Mouse (Mus musculus): ENCODE measurements around the gene Bbs7. TPM values are rescaled to one million over a fixed set of nuclear protein-coding genes. Genes with fewer than 3 reads are reported as not detected.
A peak's percentile ranks its signal among the peaks of the same experiment; 100 is the strongest.
"Not testable (repeated sequence)": the region's sequence is repeated elsewhere in the genome, so short reads cannot be mapped to it uniquely, and the experiment has no call there.

Bbs7 gene
- polyA plus RNA-seq, 1 experiment: 0.18 TPM

DNA sequence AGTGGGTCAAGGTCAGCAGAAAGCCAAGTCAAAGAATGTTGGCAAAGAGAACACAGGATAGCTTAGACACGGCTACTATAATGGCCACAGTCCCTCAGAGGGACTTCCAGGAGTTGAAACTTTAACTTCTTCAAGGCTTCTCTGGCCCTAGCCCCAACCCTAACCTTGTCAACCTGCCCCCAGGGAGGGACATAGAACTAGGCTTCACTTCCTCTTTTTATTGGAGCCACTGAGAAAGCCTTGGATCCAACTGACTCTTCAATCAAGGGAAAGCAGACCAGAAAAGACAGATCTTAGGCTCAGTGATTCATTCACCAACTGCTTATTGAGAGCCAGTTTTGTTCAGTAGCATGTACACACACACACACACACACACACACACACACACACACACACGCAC lies 13.5 kb upstream of the Bbs7 start:
- TF ChIP-seq POLR2A (IDR thresholded peaks at IDR 0.05; ENCODE audit: low read depth, low read length) (no peak), CTCF (IDR thresholded peaks at IDR 0.05; ENCODE audit: extremely low read depth, insufficient read length, insufficient replicate concordance, low read depth, low read length) (no peak)
- H3K4me3 ChIP-seq (ENCODE audit: low read depth, low read length): no peak overlapping the region
- no peaks in the 10 kb centered on the region for H3K4me1 ChIP-seq (ENCODE audit: control insufficient read depth, insufficient read depth, insufficient read length, low read length)
- H3K27ac ChIP-seq (ENCODE audit: insufficient read depth, low read depth, low read length): no peak overlapping the region
- H3K27me3 ChIP-seq (ENCODE audit: control insufficient read depth, insufficient read depth, low read length): no peaks in the 10 kb centered on the region
- H3K36me3 ChIP-seq (ENCODE audit: control insufficient read depth, insufficient read depth, low read length): no peaks in the 10 kb centered on the region
- 74% methylated on average over 2 of the region's 2 CpGs for WGBS

DNA sequence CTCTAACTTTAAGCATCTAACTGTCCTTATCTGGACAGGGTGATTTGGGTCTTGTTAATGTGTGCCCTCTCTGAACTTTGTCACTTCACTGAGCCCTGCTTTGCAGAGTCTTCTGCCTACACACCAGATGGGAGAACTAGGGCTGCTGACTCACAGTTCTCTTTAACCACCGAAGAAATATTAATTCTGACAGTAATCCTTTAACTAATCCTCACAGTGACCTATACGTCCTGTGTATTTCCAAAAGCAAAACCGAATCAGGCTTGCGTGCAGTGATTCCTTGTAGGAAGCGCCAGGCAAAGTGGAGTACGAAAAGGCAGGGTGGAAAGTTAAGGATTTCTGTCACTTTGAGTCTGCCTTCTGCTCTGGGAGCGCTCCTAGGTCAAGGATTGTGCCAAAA lies 4.9 kb upstream of the Bbs7 start:
- 66% methylated on average over 7 of the region's 7 CpGs for WGBS
- no peak overlapping the region for H3K4me3 ChIP-seq (ENCODE audit: low read depth, low read length)
- TF ChIP-seq POLR2A (IDR thresholded peaks at IDR 0.05; ENCODE audit: low read depth, low read length): no peak
- TF ChIP-seq CTCF (IDR thresholded peaks at IDR 0.05; ENCODE audit: extremely low read depth, insufficient read length, insufficient replicate concordance, low read depth, low read length): no peak

DNA sequence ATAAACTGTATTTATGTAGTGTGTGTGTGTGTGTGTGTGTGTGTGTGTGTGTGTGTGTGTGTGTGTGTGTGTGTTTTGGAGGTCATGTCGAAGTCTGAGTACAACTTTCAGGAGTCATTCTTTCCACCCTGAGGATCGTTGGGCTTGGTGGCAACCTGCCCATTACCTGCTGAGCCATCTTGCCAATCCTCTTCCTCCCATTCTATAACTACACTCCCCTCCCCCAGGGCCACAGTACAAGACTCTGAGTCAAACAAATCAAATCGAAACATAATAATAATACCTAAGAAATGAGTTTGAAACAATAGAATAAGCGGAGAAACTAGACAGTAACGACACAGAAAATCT lies 605 bp upstream of the Bbs7 start:
- H3K4me3 ChIP-seq (ENCODE audit: low read depth, low read length): no peak overlapping the region
- no peak overlapping the region for H3K27ac ChIP-seq (ENCODE audit: insufficient read depth, low read depth, low read length)
- WGBS: 57% methylated on average over 5 of the region's 5 CpGs
- peaks cover 6% of the 10 kb centered on the region for H3K4me1 ChIP-seq (ENCODE audit: control insufficient read depth, insufficient read depth, insufficient read length, low read length)
- TF ChIP-seq CTCF (IDR thresholded peaks at IDR 0.05; ENCODE audit: extremely low read depth, insufficient read length, insufficient replicate concordance, low read depth, low read length) (no peak), POLR2A (IDR thresholded peaks at IDR 0.05; ENCODE audit: low read depth, low read length) (no peak)
- H3K27me3 ChIP-seq (ENCODE audit: control insufficient read depth, insufficient read depth, low read length): no peaks in the 10 kb centered on the region
- no peaks in the 10 kb centered on the region for H3K36me3 ChIP-seq (ENCODE audit: control insufficient read depth, insufficient read depth, low read length)

More for the DNA sequence above, 4.9 kb upstream of the Bbs7 start:
- Histone ChIP-seq H3K27ac (ENCODE audit: insufficient read depth, low read depth, low read length) (no peak overlapping the region), H3K27me3 (ENCODE audit: control insufficient read depth, insufficient read depth, low read length) (no peaks in the 10 kb centered on the region), H3K36me3 (ENCODE audit: control insufficient read depth, insufficient read depth, low read length) (no peaks in the 10 kb centered on the region), H3K4me1 (ENCODE audit: control insufficient read depth, insufficient read depth, insufficient read length, low read length) (peaks cover 4% of the 10 kb centered on the region; the same call in 1 of the 2 replicates)

DNA sequence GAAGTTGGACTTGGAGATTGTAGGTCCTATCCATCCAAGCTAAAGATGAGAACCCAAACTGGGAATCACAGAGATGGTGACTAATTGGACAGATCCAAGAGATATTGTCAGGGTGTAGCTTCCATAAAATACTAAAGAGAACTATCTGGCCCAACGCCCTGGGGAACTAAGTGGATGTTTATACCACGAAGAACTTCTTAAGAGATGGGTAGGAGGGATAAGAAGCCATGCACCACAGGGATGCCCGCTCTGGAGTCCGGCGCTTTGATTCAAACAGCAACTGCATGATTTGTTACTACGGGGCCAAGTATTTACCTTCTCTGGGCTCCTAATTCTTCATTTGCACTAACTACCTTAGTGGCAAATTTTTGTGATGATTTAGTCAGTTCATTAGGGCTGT lies 590 bp downstream of the Bbs7 start:
- Histone ChIP-seq H3K4me3 (ENCODE audit: low read depth, low read length) (peak overlapping the region; percentile 61), H3K4me1 (ENCODE audit: control insufficient read depth, insufficient read depth, insufficient read length, low read length) (peaks cover 6% of the 10 kb centered on the region), H3K36me3 (ENCODE audit: control insufficient read depth, insufficient read depth, low read length) (no peaks in the 10 kb centered on the region), H3K27ac (ENCODE audit: insufficient read depth, low read depth, low read length) (no peak overlapping the region), H3K27me3 (ENCODE audit: control insufficient read depth, insufficient read depth, low read length) (no peaks in the 10 kb centered on the region)
- no peak for TF ChIP-seq CTCF (IDR thresholded peaks at IDR 0.05; ENCODE audit: extremely low read depth, insufficient read length, insufficient replicate concordance, low read depth, low read length)
- no peak for TF ChIP-seq POLR2A (IDR thresholded peaks at IDR 0.05; ENCODE audit: low read depth, low read length)
- 10% methylated on average over 6 of the region's 6 CpGs for WGBS

DNA sequence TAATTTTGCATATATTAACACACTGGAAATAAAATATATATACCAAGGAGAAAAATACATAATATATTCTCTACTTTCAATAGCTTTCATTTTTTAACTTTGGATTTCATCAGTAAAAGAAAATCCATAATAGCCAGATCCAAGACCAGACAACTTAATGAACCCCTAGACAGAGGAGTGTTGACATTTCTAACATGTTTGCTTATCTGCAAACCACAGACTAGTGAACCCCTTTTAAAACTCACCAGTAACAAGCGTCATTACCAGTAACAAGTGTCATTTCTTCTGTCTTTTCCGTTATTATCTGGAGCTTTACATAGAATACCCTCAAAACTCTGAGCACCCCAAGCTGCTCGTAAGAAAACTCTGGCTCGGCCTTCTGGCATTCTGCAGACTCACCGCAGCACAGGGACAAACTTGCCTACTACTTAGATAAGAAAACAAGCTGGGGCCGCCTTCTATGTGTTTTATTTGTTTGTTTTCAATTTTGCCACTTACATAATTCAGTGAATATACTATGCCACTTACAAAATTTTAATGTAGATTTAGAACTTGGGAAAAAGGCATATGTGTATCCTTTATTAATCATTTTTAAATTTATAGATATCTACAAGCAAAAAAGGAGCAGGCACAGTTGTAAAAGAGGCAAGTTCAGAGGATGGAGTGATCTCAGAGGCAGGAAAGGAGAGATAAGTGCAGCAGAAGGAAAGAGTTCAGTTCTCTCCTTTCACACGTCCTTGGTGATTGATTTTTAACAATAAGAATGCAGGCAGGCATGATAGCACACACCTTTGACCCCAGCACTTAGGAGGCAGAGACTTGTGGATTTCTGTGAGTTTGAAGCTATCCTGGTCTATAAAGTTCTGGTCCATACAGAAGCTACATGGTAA lies 7.1 kb downstream of the Bbs7 start:
- no peak overlapping the region for H3K4me3 ChIP-seq (ENCODE audit: low read depth, low read length)
- no peaks in the 10 kb centered on the region for H3K4me1 ChIP-seq (ENCODE audit: control insufficient read depth, insufficient read depth, insufficient read length, low read length)
- no peak overlapping the region for H3K27ac ChIP-seq (ENCODE audit: insufficient read depth, low read depth, low read length)
- H3K36me3 ChIP-seq (ENCODE audit: control insufficient read depth, insufficient read depth, low read length): no peaks in the 10 kb centered on the region
- 69% methylated on average over 7 of the region's 7 CpGs for WGBS
- TF ChIP-seq CTCF (IDR thresholded peaks at IDR 0.05; ENCODE audit: extremely low read depth, insufficient read length, insufficient replicate concordance, low read depth, low read length) (no peak), POLR2A (IDR thresholded peaks at IDR 0.05; ENCODE audit: low read depth, low read length) (no peak)
- H3K27me3 ChIP-seq (ENCODE audit: control insufficient read depth, insufficient read depth, low read length): no peaks in the 10 kb centered on the region

DNA sequence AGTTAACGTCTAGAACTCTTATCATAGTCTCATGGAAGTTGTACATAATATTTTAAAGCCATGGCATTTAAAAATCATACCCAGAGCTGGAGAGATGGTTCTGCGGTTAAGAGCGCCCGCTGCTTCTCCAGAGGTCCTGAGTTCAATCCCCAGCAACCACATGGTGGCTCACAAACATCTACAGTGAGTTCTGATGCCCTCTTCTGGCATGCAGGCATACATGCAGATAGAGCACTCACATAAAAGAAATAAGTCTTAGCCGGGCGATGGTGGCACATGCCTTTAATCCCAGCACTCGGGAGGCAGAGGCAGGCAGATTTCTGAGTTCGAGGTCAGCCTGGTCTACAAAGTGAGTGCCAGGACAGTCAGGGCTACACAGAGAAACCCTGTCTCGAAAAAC lies 13.5 kb downstream of the Bbs7 start:
- H3K27ac ChIP-seq (ENCODE audit: insufficient read depth, low read depth, low read length); H3K27me3 ChIP-seq (ENCODE audit: control insufficient read depth, insufficient read depth, low read length); H3K4me3 ChIP-seq (ENCODE audit: low read depth, low read length); H3K4me1 ChIP-seq (ENCODE audit: control insufficient read depth, insufficient read depth, insufficient read length, low read length); H3K36me3 ChIP-seq (ENCODE audit: control insufficient read depth, insufficient read depth, low read length): not testable (repeated sequence)
- WGBS: 86% methylated on average over 9 of the region's 9 CpGs

DNA sequence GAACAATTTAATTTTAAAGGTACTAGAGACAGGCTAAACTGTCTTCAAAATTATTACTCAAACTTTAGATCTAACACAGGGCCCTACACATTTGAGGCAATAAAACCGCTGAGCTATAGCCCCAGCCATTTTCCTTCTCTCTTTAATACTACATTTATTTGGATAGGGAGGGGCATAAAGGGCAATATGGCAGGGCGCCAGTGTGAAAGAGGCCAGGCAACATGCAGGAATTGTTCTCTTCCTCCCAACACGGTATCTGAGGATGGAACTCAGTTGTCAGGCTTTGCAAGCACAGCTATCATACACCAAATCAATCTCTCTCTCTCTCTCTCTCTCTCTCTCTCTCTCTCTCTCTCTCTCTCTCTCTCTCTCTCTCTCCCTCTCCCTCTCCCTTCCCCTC lies 14.5 kb downstream of the Bbs7 start:
- Histone ChIP-seq H3K4me3 (ENCODE audit: low read depth, low read length) (no peak overlapping the region), H3K27ac (ENCODE audit: insufficient read depth, low read depth, low read length) (no peak overlapping the region), H3K4me1 (ENCODE audit: control insufficient read depth, insufficient read depth, insufficient read length, low read length) (no peaks in the 10 kb centered on the region; the same call in 1 of the 2 replicates), H3K36me3 (ENCODE audit: control insufficient read depth, insufficient read depth, low read length) (no peaks in the 10 kb centered on the region), H3K27me3 (ENCODE audit: control insufficient read depth, insufficient read depth, low read length) (no peaks in the 10 kb centered on the region)
- TF ChIP-seq POLR2A (IDR thresholded peaks at IDR 0.05; ENCODE audit: low read depth, low read length): no peak
- no peak for TF ChIP-seq CTCF (IDR thresholded peaks at IDR 0.05; ENCODE audit: extremely low read depth, insufficient read length, insufficient replicate concordance, low read depth, low read length)
- 21% methylated on average over 3 of the region's 3 CpGs for WGBS
